15 mouse cellular contexts compared by ENCODE assay signal in the genomic region with DNA sequence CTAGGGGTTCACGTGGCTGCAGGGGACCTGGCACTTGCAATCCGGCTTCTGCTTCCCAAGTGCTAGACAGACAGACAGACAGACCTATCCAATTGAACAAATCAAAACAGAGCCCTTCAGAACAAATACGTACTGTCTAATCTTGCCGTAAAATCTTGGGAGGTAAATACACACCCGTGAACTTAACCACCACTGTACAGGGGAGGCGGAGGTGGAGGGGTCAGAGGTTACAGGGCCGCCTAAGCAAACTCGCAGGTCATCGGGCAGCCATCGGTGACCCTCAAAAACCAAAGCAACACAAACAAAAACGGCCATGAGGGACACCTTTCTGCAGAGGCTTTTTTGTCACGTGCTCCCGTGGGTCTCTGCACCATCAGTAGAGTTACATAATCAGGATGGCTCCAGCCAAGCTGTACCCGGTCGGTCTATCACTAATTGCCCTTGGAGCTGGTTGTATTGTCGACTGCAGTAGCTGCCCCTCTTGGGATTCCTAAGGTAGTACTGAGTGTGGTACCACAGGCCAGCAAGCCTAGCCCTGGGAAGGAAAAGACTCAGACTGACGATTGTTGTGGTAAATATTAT.
"Had no signal": no experiment of that assay in that cellular context is flagged by ENCODE, and none has a peak within 500 bp of the region (broad histone marks: within the 10 kb centered on the region; RNA-seq: fewer than 3 reads in every experiment).

No protein-coding gene starts in this region.

- H3K4me3 ChIP-seq: intestine, embryonic 15.5 days; kidney, embryonic 15.5 days; left cerebral cortex, adult 2 months; limb, embryonic 15.5 days; lung, embryonic 15.5 days; midbrain, embryonic 12.5 days; neural tube, embryonic 15.5 days had no signal

- H3K27ac ChIP-seq: intestine, embryonic 15.5 days; kidney, embryonic 15.5 days; left cerebral cortex, adult 2 months; limb, embryonic 15.5 days; lung, embryonic 15.5 days; midbrain, embryonic 12.5 days; neural tube, embryonic 15.5 days; stomach, postnatal 0 days had no signal

- DNase-seq: kidney, adult 18-20 months; kidney, postnatal 14 days; lung, postnatal 14 days; right cerebral cortex, adult 18-20 months; right cerebral cortex, postnatal 25 days; thymus, postnatal 4 days had no signal

- H3K9ac ChIP-seq: intestine, embryonic 15.5 days; kidney, embryonic 15.5 days; limb, embryonic 15.5 days; lung, embryonic 15.5 days; midbrain, embryonic 12.5 days; neural tube, embryonic 15.5 days had no signal

- ATAC-seq: midbrain, embryonic 16.5 days had no signal

- H3K4me2 ChIP-seq: intestine, embryonic 15.5 days; kidney, embryonic 15.5 days; limb, embryonic 15.5 days; lung, embryonic 15.5 days; midbrain, embryonic 12.5 days; neural tube, embryonic 15.5 days had no signal

- H3K4me1 ChIP-seq: intestine, embryonic 15.5 days; kidney, embryonic 15.5 days; limb, embryonic 15.5 days; lung, embryonic 15.5 days; midbrain, embryonic 12.5 days had no signal

- H3K9me3 ChIP-seq: intestine, embryonic 15.5 days; kidney, embryonic 15.5 days; limb, embryonic 15.5 days; lung, embryonic 15.5 days; midbrain, embryonic 12.5 days; neural tube, embryonic 15.5 days had no signal

- H3K36me3 ChIP-seq: intestine, embryonic 15.5 days; lung, embryonic 15.5 days had no signal

- H3K27me3 ChIP-seq: intestine, embryonic 15.5 days; kidney, embryonic 15.5 days; limb, embryonic 15.5 days; lung, embryonic 15.5 days; midbrain, embryonic 12.5 days; neural tube, embryonic 15.5 days had no signal
